Mouse (Mus musculus) testis, adult 2 months (tissue): Measurements from ENCODE around the gene Tcp10a.
"Not testable (repeated sequence)": the region's sequence is repeated elsewhere in the genome, so short reads cannot be mapped to it uniquely, and the experiment has no call there.

Experiments used
- CTCF ChIP-seq: fragments of 200-500 bp; IDR thresholded peaks from 2 replicates; pipeline ENCODE4 v1.5.1; 2012; ENCODE audit warnings: low read depth, mild to moderate bottlenecking, inconsistent platforms, low read length, moderate library complexity; ENCODE audit not compliant: control insufficient read depth, insufficient read depth, insufficient replicate concordance
- POLR2A ChIP-seq: fragments of 200-500 bp; IDR thresholded peaks from 2 replicates; pipeline ENCODE4 v1.6.1; 2012; ENCODE audit warnings: low read depth, mild to moderate bottlenecking, inconsistent platforms, low read length, moderate library complexity; ENCODE audit not compliant: control insufficient read depth

GRCm38 (mm10) chr17:7369401-7369800 is 45.0 kb downstream of the Tcp10a start:
- not testable (repeated sequence) for TF ChIP-seq POLR2A, CTCF
